Mouse (Mus musculus): ENCODE data around the gene Rbp7.
"Not testable (repeated sequence)": the region's sequence is repeated elsewhere in the genome, so short reads cannot be mapped to it uniquely, and the experiment has no call there.

The Rbp7 gene

DNA sequence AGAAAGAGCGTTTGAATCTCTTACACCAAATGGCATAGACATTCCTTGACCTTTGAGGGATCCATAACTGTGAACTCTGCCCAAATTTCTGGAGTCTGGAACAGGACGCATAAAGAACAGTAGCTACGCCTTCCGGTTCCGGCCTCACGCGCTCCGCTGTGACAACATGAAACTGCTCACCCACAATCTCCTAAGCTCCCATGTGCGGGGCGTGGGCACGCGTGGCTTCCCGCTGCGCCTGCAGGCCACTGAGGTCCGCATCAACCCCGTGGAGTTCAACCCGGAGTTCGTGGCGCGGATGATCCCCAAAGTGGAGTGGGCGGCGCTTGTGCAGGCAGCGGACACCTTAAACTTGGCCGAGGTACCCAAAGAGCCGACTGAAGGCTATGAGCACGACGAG, 2.4 kb upstream of the Rbp7 start:
- DNase-seq (ENCODE audit: low read depth): not testable (repeated sequence)

GRCm38 (mm10) chr4:149454263-149454662, 515 bp downstream of the Rbp7 start:
- no peak for DNase-seq (ENCODE audit: low read depth)

- DNase-seq (ENCODE audit: low read depth): peak; percentile 47
Observed at GRCm38 (mm10) chr4:149453656-149454055, 1.1 kb downstream of the Rbp7 start.

GRCm38 (mm10) chr4:149450636-149451035, 4.1 kb downstream of the Rbp7 start:
- no peak for DNase-seq (ENCODE audit: low read depth)

- DNase-seq (ENCODE audit: low read depth): no peak
Observed at GRCm38 (mm10) chr4:149446309-149446708, 8.5 kb downstream of the Rbp7 start.

GRCm38 (mm10) chr4:149445868-149446267, 8.9 kb downstream of the Rbp7 start:
- DNase-seq (ENCODE audit: low read depth): peak; percentile 41

DNA sequence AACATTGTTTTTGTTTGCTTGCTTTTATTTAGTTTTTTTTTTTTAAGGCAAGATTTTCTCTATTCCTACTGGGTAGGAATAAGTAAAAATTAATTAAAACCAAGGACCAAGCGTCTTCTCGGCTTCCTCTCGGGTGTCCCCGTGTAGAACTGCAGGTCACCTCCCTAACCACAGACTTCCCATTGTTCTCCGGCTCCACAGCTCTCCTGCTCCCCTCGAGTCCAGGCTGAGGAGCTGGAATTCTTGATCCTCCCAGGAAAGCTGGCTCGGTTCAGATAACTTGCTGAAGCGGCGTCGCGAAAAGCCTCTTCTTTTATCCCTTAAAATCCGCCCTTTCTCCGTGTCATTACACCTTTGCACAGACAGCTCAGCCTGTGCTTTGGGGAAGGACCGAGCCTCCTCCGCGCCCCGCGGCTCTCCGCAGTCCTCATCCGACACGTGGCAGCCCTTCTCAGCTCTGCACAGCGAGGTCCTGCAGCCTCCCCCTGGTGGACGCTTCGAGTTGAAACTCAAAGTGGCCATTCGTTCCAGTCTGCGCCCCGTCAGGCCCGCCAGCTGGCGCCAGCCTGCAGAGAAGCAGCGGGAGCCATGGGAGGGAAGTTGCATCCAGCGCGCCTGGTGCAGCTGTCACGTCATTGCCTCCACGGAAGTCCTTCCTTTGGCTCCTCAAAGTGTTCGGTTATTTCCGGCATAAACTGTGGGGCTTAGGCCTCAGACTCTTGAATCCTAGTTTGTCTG, 9.6 kb downstream of the Rbp7 start:
- peak; percentile 94 for DNase-seq (ENCODE audit: low read depth)

GRCm38 (mm10) chr4:149444465-149444864, 10.3 kb downstream of the Rbp7 start:
- DNase-seq (ENCODE audit: low read depth): no peak

DNA sequence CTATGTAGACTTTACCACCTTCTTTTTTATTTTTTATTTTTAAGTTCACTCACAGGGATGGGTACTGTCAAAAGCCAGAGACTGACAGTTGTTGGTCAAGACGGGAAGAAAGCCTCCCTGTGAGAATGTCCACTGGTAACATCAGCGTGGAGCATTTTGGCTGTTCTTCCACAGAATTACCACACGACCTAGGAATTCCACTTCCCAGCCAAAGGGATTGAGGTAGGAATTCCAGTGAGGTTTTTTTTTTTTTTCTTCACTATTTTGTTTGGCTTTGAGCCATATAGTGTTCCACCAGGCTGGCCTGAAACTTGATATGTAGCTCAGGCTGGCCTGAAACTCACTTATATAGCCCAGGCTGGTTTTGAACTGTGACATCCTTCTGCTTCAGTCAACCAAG, 12.3 kb downstream of the Rbp7 start:
- no peak for DNase-seq (ENCODE audit: low read depth)

DNA sequence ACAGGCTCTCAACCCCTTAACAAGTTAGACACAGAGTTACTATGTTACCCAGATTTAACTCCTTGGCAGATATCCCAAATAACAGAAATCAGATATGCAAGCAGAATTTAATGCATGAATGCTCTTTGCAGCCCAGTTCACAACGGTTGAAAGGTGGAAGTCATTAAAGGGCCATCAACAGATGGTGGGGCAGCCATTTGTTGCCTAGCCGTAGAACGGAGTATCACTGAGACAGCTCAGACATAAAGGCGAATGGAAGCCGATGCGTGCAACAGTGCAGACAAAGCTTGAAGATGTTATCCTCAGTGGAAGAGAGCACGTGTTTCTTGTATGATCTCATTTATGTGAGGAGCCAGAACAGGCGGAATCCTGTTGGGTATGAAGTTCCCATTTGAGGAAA, 14.2 kb downstream of the Rbp7 start:
- no peak for DNase-seq (ENCODE audit: low read depth)

- not testable (repeated sequence) for DNase-seq (ENCODE audit: low read depth)
Observed at GRCm38 (mm10) chr4:149431887-149432286, 22.9 kb downstream of the Rbp7 start.

- DNase-seq (ENCODE audit: low read depth): no peak
Observed at GRCm38 (mm10) chr4:149429592-149429991, 25.2 kb downstream of the Rbp7 start.

DNA sequence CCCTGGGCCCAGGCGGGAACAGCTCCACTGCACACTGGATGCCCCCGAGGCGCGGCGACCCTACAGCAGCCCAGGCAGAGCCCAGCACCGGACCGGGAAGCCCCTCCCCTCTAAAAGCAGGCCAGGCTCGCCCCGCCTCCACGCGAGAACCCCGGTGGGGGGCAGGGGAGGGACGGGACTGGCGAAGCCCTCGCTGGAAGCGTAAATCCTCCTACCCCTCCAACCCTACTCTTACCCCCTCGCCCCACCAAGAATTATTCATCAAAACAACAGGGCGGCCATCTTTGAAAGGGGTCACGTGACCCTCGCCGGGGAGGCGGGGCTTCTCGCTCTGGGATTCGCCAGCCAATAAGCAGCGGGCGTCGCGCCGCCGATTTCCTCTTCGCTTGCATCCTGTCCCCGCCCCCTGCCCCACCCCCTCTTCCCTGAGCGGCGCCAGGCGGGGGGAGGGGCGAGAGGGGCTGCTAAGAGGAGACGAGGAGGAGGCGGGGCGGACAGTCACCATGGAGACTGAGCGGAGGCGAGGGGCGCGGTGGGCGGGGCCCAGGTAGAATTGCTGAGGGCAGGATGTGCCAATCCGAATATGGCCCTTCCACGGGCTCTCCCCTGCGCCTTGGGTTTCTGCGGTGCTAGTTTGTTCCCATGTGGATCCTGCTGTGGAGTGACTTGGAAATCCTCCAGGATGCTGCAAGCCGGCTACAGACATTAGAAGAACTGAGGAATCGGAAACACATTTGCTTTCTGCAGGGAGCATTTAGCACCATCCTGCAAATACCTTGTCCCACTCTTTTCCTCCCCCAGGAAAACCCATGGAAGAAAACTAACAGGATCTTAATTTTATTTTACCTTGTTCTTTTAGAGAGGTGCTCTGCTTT, 28.2 kb downstream of the Rbp7 start, which contains the start of gene Ube4b:
Gene Ube4b (minus strand): TSS at position 425 of the 875 bp plus-strand sequence.
- DNase-seq (ENCODE audit: low read depth): peak; percentile 96

GRCm38 (mm10) chr4:149425801-149426292, 28.9 kb downstream of the Rbp7 start:
- no peak for DNase-seq (ENCODE audit: low read depth)

DNA sequence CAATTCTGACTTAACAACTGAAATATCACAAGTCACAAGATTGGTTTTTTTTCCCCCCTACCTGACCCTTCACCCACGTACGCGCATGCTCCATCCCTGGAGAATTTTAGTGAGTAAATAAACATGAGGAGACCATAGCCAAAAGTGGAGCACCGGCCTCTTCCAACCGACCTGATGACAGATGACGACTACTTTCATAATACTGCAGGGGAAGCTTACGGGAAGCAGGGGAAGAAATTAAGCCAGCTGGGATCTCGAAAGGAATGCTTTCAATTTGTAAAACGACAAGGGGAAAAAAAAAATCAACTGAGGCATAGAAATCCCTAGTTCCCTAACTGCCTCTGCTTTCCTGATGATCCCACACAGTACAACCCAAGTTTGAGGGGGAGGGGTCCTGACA, 30.0 kb downstream of the Rbp7 start:
- no peak for DNase-seq (ENCODE audit: low read depth)

GRCm38 (mm10) chr4:149417854-149418365, 36.9 kb downstream of the Rbp7 start:
- DNase-seq (ENCODE audit: low read depth): no peak

- DNase-seq (ENCODE audit: low read depth): no peak
Observed at GRCm38 (mm10) chr4:149416986-149417385, 37.8 kb downstream of the Rbp7 start.

- no peak for DNase-seq (ENCODE audit: low read depth)
Observed at GRCm38 (mm10) chr4:149416417-149416816, 38.4 kb downstream of the Rbp7 start.

DNA sequence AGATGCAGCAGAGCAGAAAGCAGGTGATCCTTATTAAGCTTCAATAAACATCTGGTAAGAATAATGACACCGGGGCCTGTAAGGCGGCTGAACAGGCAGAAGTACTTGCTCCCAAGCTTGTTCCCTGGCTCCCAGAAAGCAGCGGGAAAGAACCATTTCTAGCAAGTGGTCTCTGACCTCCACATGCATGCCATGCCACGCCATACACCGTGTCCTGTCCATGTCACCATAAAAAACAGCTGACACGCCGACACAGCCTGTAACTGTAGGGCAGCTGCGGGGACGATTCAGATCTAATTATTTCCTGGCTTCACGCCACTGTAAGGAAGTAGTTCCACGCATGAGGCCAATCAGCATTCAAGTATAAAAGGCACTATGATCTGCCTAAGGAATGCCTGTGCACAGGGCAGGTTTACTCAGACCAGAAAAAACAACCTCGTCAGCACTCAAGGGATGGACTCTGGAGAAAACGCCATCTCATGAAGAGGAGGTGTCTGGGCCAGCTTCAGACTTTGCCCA, 39.1 kb downstream of the Rbp7 start:
- no peak for DNase-seq (ENCODE audit: low read depth)

- DNase-seq (ENCODE audit: low read depth): no peak
Observed at GRCm38 (mm10) chr4:149414259-149414658, 40.5 kb downstream of the Rbp7 start.

- DNase-seq (ENCODE audit: low read depth): no peak
Observed at GRCm38 (mm10) chr4:149409759-149410158, 45.0 kb downstream of the Rbp7 start.

DNA sequence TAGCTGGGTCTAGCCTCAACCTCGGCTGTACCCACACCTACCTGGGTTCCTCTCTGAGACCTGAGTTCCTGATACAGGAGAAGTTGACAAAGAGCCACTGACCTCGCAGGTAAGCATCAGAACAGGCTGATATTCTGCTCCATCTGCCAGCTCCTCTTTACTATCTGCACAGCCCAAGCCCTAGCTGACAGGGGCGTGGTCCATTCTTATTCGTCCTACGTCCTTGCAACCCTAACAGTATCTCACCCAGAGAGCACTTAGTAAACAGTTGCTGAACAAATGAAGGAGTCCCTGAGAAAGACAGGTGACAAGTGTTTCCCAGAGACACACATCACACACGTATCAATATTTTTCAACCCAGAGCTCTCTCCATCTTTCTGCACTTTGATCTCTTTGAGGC, 46.4 kb downstream of the Rbp7 start:
- DNase-seq (ENCODE audit: low read depth): no peak

GRCm38 (mm10) chr4:149407461-149407860, 47.3 kb downstream of the Rbp7 start:
- DNase-seq (ENCODE audit: low read depth): no peak
